ENCODE assay signal across 11 mouse cellular contexts in genomic region chr12:70827901-70828271, GRCm38 (mm10). TPM values are rescaled to one million over a fixed set of nuclear protein-coding genes. Genes with fewer than 3 reads are reported as not detected.
DNase-seq lines count a peak whose midpoint lies in the region; ATAC-seq and TF ChIP-seq lines count a peak whose summit lies in the region.
"Had no signal": no experiment of that assay in that cellular context is flagged by ENCODE, and none has a peak within 500 bp of the region (broad histone marks: within the 10 kb centered on the region; RNA-seq: fewer than 3 reads in every experiment).

No protein-coding gene starts in this region.

- no peaks in the 10 kb centered on the region for H3K9me3 ChIP-seq in forebrain, postnatal 0 days (ENCODE audit: low read length)
- H3K9me3 ChIP-seq in forebrain, embryonic 11.5 days (ENCODE audit: control insufficient read depth, low read length) = no peaks in the 10 kb centered on the region
- no peaks in the 10 kb centered on the region for H3K9me3 ChIP-seq in embryonic facial prominence, embryonic 14.5 days (ENCODE audit: control insufficient read depth, low read length)
- no peaks in the 10 kb centered on the region for H3K9me3 ChIP-seq in neural tube, embryonic 14.5 days (ENCODE audit: control insufficient read depth, low read length)

- peak overlapping the region; percentile 76 for H3K4me2 ChIP-seq in forebrain, postnatal 0 days (ENCODE audit: low read depth)
- H3K4me2 ChIP-seq in forebrain, embryonic 11.5 days (ENCODE audit: low read depth, low read length, severe bottlenecking) = no peak overlapping the region
- H3K4me2 ChIP-seq in embryonic facial prominence, embryonic 14.5 days (ENCODE audit: low read depth, low read length) = peak overlapping the region; percentile 86
- peak overlapping the region; percentile 86; the same call in 1 of the 2 replicates for H3K4me2 ChIP-seq in neural tube, embryonic 14.5 days (ENCODE audit: low read depth, low read length)

- H3K4me3 ChIP-seq in forebrain, postnatal 0 days (ENCODE audit: low read depth, low read length) = peak overlapping the region; percentile 79; the same call in 1 of the 2 replicates
- no peak overlapping the region for H3K4me3 ChIP-seq in forebrain, embryonic 11.5 days (ENCODE audit: low read depth, low read length)
- peak overlapping the region; percentile 5 for H3K4me3 ChIP-seq in lung, adult 2 months (replicated peaks; ENCODE audit: extremely low read depth, low read depth, low read length)
- H3K4me3 ChIP-seq in embryonic facial prominence, embryonic 14.5 days (ENCODE audit: low read depth, low read length) = peak overlapping the region; percentile 92
- no peak overlapping the region; the same call in 1 of the 2 replicates for H3K4me3 ChIP-seq in neural tube, embryonic 14.5 days (ENCODE audit: low read depth, low read length)

- ATAC-seq in forebrain, postnatal 0 days = no peak
- ATAC-seq in forebrain, embryonic 11.5 days (replicated peaks; ENCODE audit: low FRiP score) = no peak
- no peak for ATAC-seq in embryonic facial prominence, embryonic 14.5 days (ENCODE audit: low read depth)
- no peak for ATAC-seq in neural tube, embryonic 14.5 days (ENCODE audit: low read depth)

- no peaks in the 10 kb centered on the region for H3K27me3 ChIP-seq in forebrain, postnatal 0 days (ENCODE audit: insufficient read depth, low read length)
- no peaks in the 10 kb centered on the region for H3K27me3 ChIP-seq in forebrain, embryonic 11.5 days (ENCODE audit: control insufficient read depth, insufficient read depth, low read length)
- no peaks in the 10 kb centered on the region for H3K27me3 ChIP-seq in embryonic facial prominence, embryonic 14.5 days (replicated peaks; ENCODE audit: control insufficient read depth, insufficient read depth, low read length)
- no peaks in the 10 kb centered on the region for H3K27me3 ChIP-seq in neural tube, embryonic 14.5 days (ENCODE audit: control insufficient read depth, insufficient read depth, low read length)

- no peak for DNase-seq in forebrain, postnatal 0 days
- no peak for DNase-seq in forebrain, embryonic 11.5 days (ENCODE audit: low spot score)
- DNase-seq in lung, adult 2 months = no peak
- DNase-seq in lung, postnatal 4 days = no peak
- DNase-seq in embryonic facial prominence, embryonic 14.5 days (ENCODE audit: low spot score) = peak; percentile 70
- DNase-seq in gastrocnemius, postnatal 10 days = no peak
- DNase-seq in kidney, postnatal 4 days = no peak
- DNase-seq: cerebellum, postnatal 36 days; gastrocnemius, postnatal 36 days; kidney, adult 2 months had no signal

- peaks cover 9% of the 10 kb centered on the region; the same call in 1 of the 2 replicates for H3K4me1 ChIP-seq in forebrain, postnatal 0 days (ENCODE audit: insufficient read depth)
- H3K4me1 ChIP-seq in forebrain, embryonic 11.5 days (replicated peaks; ENCODE audit: control insufficient read depth, insufficient read depth, low read length) = peaks cover 9% of the 10 kb centered on the region
- peaks cover 14% of the 10 kb centered on the region for H3K4me1 ChIP-seq in lung, adult 2 months (ENCODE audit: control insufficient read depth, insufficient read depth, low read length)
- H3K4me1 ChIP-seq in embryonic facial prominence, embryonic 14.5 days (ENCODE audit: control insufficient read depth, insufficient read depth, low read length) = peaks cover 47% of the 10 kb centered on the region
- H3K4me1 ChIP-seq in neural tube, embryonic 14.5 days (ENCODE audit: control insufficient read depth, insufficient read depth, low read length) = peaks cover 15% of the 10 kb centered on the region; the same call in 1 of the 2 replicates

- no peak for TF ChIP-seq CTCF in forebrain, postnatal 0 days (IDR thresholded peaks at IDR 0.05; ENCODE audit: low read depth)
- no peak for TF ChIP-seq CTCF in lung, adult 2 months (IDR thresholded peaks at IDR 0.05; ENCODE audit: insufficient read depth, low read length)

- no peak for TF ChIP-seq POLR2A in lung, adult 2 months (IDR thresholded peaks at IDR 0.05; ENCODE audit: borderline replicate concordance, extremely low read depth, low read depth, low read length)

- peak overlapping the region; percentile 33; the same call in 1 of the 2 replicates for H3K9ac ChIP-seq in forebrain, postnatal 0 days
- no peak overlapping the region for H3K9ac ChIP-seq in forebrain, embryonic 11.5 days (ENCODE audit: low read length)
- H3K9ac ChIP-seq in embryonic facial prominence, embryonic 14.5 days (ENCODE audit: low read depth, low read length) = peak overlapping the region; percentile 96; the same call in 1 of the 2 replicates
- H3K9ac ChIP-seq in neural tube, embryonic 14.5 days (replicated peaks; ENCODE audit: low read depth, low read length) = no peak overlapping the region

- WGBS in forebrain, postnatal 0 days = 47% methylated on average over 4 of the region's 4 CpGs
- 63% methylated on average over 4 of the region's 4 CpGs for WGBS in forebrain, embryonic 11.5 days
- 54% methylated on average over 4 of the region's 4 CpGs for WGBS in lung, adult 2 months
- 25% methylated on average over 4 of the region's 4 CpGs for WGBS in embryonic facial prominence, embryonic 14.5 days
- WGBS in neural tube, embryonic 14.5 days = 41% methylated on average over 4 of the region's 4 CpGs

- no peak overlapping the region for H3K27ac ChIP-seq in forebrain, postnatal 0 days (ENCODE audit: low read depth, low read length)
- H3K27ac ChIP-seq in forebrain, embryonic 11.5 days (ENCODE audit: low read depth, low read length) = no peak overlapping the region
- peak overlapping the region; percentile 100 for H3K27ac ChIP-seq in embryonic facial prominence, embryonic 14.5 days (replicated peaks; ENCODE audit: low read depth, low read length)
- H3K27ac ChIP-seq in neural tube, embryonic 14.5 days (ENCODE audit: low read depth, low read length) = no peak overlapping the region

- no peaks in the 10 kb centered on the region for H3K36me3 ChIP-seq in forebrain, postnatal 0 days (ENCODE audit: insufficient read depth)
- no peaks in the 10 kb centered on the region for H3K36me3 ChIP-seq in forebrain, embryonic 11.5 days (ENCODE audit: control insufficient read depth, insufficient read depth, low read length)
- H3K36me3 ChIP-seq in embryonic facial prominence, embryonic 14.5 days (ENCODE audit: control insufficient read depth, insufficient read depth, low read length) = no peaks in the 10 kb centered on the region
- no peaks in the 10 kb centered on the region for H3K36me3 ChIP-seq in neural tube, embryonic 14.5 days (ENCODE audit: control insufficient read depth, insufficient read depth, low read length)

RNA-seq across cellular contexts. Expression of gene Frmd6, which starts 2.6 kb away (rescaled TPM):
- total RNA-seq in forebrain, postnatal 0 days (2014; rRNA removed) = 10.6 and 11.0 TPM in 2 replicates
- 6.9 and 7.4 TPM in 2 replicates for polyA plus RNA-seq in forebrain, postnatal 0 days (2015; fragmentation: Nextera tagmentation; extraction: Ambion mirVana)
- polyA plus RNA-seq in forebrain, embryonic 11.5 days (2014; fragmentation: Nextera tagmentation; extraction: Ambion mirVana) = 20.9 and 22.7 TPM in 2 replicates
- 29.1 and 32.6 TPM in 2 replicates for polyA plus RNA-seq in lung, adult 2 months (2012; rRNA removed)
- polyA plus RNA-seq in embryonic facial prominence, embryonic 14.5 days (2014; fragmentation: Nextera tagmentation; extraction: Ambion mirVana) = 56.0 and 57.8 TPM in 2 replicates
- polyA plus RNA-seq in neural tube, embryonic 14.5 days (2014; fragmentation: Nextera tagmentation; extraction: Ambion mirVana) = 7.3 and 13.8 TPM in 2 replicates
- total RNA-seq in gastrocnemius, postnatal 10 days (2021) = 10 to 100 TPM; 27.4 to 34.5 TPM

Comparison
In these comparisons a context has a peak if more than half of its experiments do, and no peak if none do; other contexts are left out.
1. H3K4me3 ChIP-seq: peak in forebrain, postnatal 0 days (single experiment), lung, adult 2 months (single experiment) and embryonic facial prominence, embryonic 14.5 days (single experiment); none in forebrain, embryonic 11.5 days (single experiment) and neural tube, embryonic 14.5 days (single experiment).
2. H3K9ac ChIP-seq: peak in forebrain, postnatal 0 days (single experiment) and embryonic facial prominence, embryonic 14.5 days (single experiment); none in forebrain, embryonic 11.5 days (single experiment) and neural tube, embryonic 14.5 days (single experiment).